In the genomic region with DNA sequence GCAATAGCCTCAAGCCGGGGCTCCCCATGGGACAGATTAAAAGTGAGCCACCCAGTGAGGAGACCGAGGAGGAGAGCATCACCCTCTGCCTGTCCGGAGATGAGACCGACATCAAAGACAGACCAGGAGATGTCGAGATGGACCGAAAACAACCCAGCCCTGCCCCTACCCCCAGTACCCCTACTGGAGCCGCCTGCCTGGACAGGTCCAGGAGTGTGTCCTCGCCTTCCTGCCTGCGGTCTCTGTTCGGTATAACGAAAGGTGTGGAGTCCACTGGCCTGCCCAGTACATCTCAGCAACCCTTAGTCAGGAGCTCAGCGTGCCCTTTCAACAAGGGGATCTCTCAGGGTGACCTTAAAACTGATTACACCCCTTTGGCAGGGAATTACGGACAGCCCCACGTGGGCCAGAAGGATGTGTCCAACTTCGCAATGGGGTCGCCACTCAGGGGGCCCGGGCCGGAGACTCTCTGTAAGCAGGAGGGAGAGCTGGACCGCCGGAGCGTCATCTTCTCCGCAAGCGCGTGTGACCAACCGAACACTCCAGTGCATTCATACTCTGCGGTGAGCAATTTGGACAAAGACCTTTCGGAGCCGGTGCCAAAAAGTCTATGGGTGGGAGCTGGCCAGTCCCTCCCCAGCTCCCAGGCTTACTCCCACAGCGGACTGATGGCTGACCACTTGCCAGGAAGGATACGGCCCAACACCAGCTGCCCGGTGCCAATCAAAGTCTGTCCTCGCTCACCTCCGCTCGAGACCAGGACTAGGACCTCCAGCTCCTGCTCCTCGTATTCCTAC, we compare ENCODE assay signal across 9 mouse cellular contexts. TPM values are rescaled to one million over a fixed set of nuclear protein-coding genes. Genes with fewer than 3 reads are reported as not detected.
DNase-seq lines count a peak whose midpoint lies in the region; ATAC-seq and TF ChIP-seq lines count a peak whose summit lies in the region.
"Had no signal": no experiment of that assay in that cellular context is flagged by ENCODE, and none has a peak within 500 bp of the region (broad histone marks: within the 10 kb centered on the region; RNA-seq: fewer than 3 reads in every experiment).

No protein-coding gene starts in this region.

- TF ChIP-seq CTCF in left cerebral cortex, adult 2 months (IDR thresholded peaks at IDR 0.05), result no peak
- no peak for TF ChIP-seq CTCF in cerebellum, adult 2 months (IDR thresholded peaks at IDR 0.05; ENCODE audit: borderline replicate concordance, insufficient read depth, low read depth, low read length)

- peaks cover 7% of the 10 kb centered on the region; the same call in 1 of the 2 replicates for H3K4me1 ChIP-seq in cerebellum, adult 2 months (ENCODE audit: control insufficient read depth, insufficient read depth, low read length)
- no peaks in the 10 kb centered on the region for H3K4me1 ChIP-seq in embryonic facial prominence, embryonic 11.5 days (ENCODE audit: control insufficient read depth, insufficient read depth, low read length)
- H3K4me1 ChIP-seq in midbrain, embryonic 12.5 days, result peaks cover 22% of the 10 kb centered on the region
- H3K4me1 ChIP-seq in intestine, embryonic 16.5 days (ENCODE audit: control insufficient read depth, insufficient read depth, low read length), result no peaks in the 10 kb centered on the region; the same call in 1 of the 2 replicates

- no peak for DNase-seq in left cerebral cortex, adult 2 months (ENCODE audit: extremely low spot score in 1 of 2, low spot score in 2 of 2)
- no peak for DNase-seq in left cerebral cortex, postnatal 10 days (ENCODE audit: extremely low spot score in 1 of 2, low spot score in 2 of 2)
- DNase-seq in cerebellum, adult 2 months, result peak; percentile 26 to 29
- DNase-seq in embryonic facial prominence, embryonic 11.5 days (ENCODE audit: low spot score), result no peak
- no peak for DNase-seq in right cerebral cortex, postnatal 10 days (ENCODE audit: low spot score in 2 of 2)

- no peak overlapping the region for H3K4me3 ChIP-seq in left cerebral cortex, adult 2 months
- no peak overlapping the region for H3K4me3 ChIP-seq in cerebellum, adult 2 months (replicated peaks; ENCODE audit: insufficient read depth, low read depth, low read length)
- H3K4me3 ChIP-seq in embryonic facial prominence, embryonic 11.5 days (ENCODE audit: low read depth, low read length), result no peak overlapping the region
- no peak overlapping the region for H3K4me3 ChIP-seq in midbrain, embryonic 12.5 days
- H3K4me3 ChIP-seq in intestine, embryonic 16.5 days (ENCODE audit: low read length), result no peak overlapping the region
- H3K4me3 ChIP-seq: limb, embryonic 13.5 days had no signal

- no peak for TF ChIP-seq POLR2A in cerebellum, adult 2 months (IDR thresholded peaks at IDR 0.05; ENCODE audit: borderline replicate concordance, insufficient read depth, low read length)

- peak overlapping the region; percentile 65 for H3K27ac ChIP-seq in left cerebral cortex, adult 2 months
- H3K27ac ChIP-seq in cerebellum, adult 2 months (ENCODE audit: insufficient read depth, low read length), result no peak overlapping the region
- H3K27ac ChIP-seq in embryonic facial prominence, embryonic 11.5 days (replicated peaks; ENCODE audit: low read depth, low read length), result no peak overlapping the region
- H3K27ac ChIP-seq in midbrain, embryonic 12.5 days (replicated peaks), result peak overlapping the region; percentile 66
- no peak overlapping the region for H3K27ac ChIP-seq in intestine, embryonic 16.5 days (ENCODE audit: low read length)
- H3K27ac ChIP-seq: limb, embryonic 13.5 days had no signal

- WGBS in cerebellum, adult 2 months, result 57% methylated on average over 35 of the region's 35 CpGs
- WGBS in embryonic facial prominence, embryonic 11.5 days, result 93% methylated on average over 35 of the region's 35 CpGs
- WGBS in midbrain, embryonic 12.5 days, result 94% methylated on average over 35 of the region's 35 CpGs
- WGBS in intestine, embryonic 16.5 days, result 93% methylated on average over 35 of the region's 35 CpGs

- intact Hi-C loops in left cerebral cortex, adult 2 months (cut with DNase I), result no loop called here
- intact Hi-C loops in left cerebral cortex, postnatal 10 days (cut with DNase I), result no loop called here

- H3K4me2 ChIP-seq in embryonic facial prominence, embryonic 11.5 days (ENCODE audit: low read depth, low read length), result no peak overlapping the region
- no peak overlapping the region for H3K4me2 ChIP-seq in midbrain, embryonic 12.5 days (replicated peaks)
- H3K4me2 ChIP-seq in intestine, embryonic 16.5 days (ENCODE audit: low read depth, low read length), result no peak overlapping the region
- H3K4me2 ChIP-seq: limb, embryonic 13.5 days had no signal

- H3K9me3 ChIP-seq in embryonic facial prominence, embryonic 11.5 days (replicated peaks; ENCODE audit: control insufficient read depth, low read length), result no peaks in the 10 kb centered on the region
- peaks cover 8% of the 10 kb centered on the region; the same call in 1 of the 2 replicates for H3K9me3 ChIP-seq in midbrain, embryonic 12.5 days
- no peaks in the 10 kb centered on the region for H3K9me3 ChIP-seq in intestine, embryonic 16.5 days (ENCODE audit: control insufficient read depth, low read length)
- H3K9me3 ChIP-seq: limb, embryonic 13.5 days had no signal

- no peaks in the 10 kb centered on the region for H3K27me3 ChIP-seq in cerebellum, adult 2 months (ENCODE audit: control insufficient read depth, insufficient read depth, low read length)
- no peaks in the 10 kb centered on the region for H3K27me3 ChIP-seq in embryonic facial prominence, embryonic 11.5 days (ENCODE audit: control insufficient read depth, insufficient read depth, low read length)
- no peaks in the 10 kb centered on the region for H3K27me3 ChIP-seq in midbrain, embryonic 12.5 days
- no peaks in the 10 kb centered on the region for H3K27me3 ChIP-seq in intestine, embryonic 16.5 days (replicated peaks; ENCODE audit: control insufficient read depth, insufficient read depth, low read length)
- H3K27me3 ChIP-seq: limb, embryonic 13.5 days had no signal

- ATAC-seq in embryonic facial prominence, embryonic 11.5 days (replicated peaks; ENCODE audit: insufficient number of reproducible peaks, low FRiP score, low TSS enrichment, low read depth), result peak; percentile 50; the same call in 1 of the 2 replicates
- peak; percentile 27; the same call in 1 of the 2 replicates for ATAC-seq in midbrain, embryonic 12.5 days (ENCODE audit: low FRiP score, low read depth)
- no peak for ATAC-seq in intestine, embryonic 16.5 days

- peaks cover 3% of the 10 kb centered on the region for H3K36me3 ChIP-seq in embryonic facial prominence, embryonic 11.5 days (replicated peaks; ENCODE audit: control insufficient read depth, insufficient read depth, low read depth, low read length)
- H3K36me3 ChIP-seq in midbrain, embryonic 12.5 days, result peaks cover 31% of the 10 kb centered on the region
- no peaks in the 10 kb centered on the region for H3K36me3 ChIP-seq in intestine, embryonic 16.5 days (ENCODE audit: control insufficient read depth, insufficient read depth, low read length)

- H3K9ac ChIP-seq in embryonic facial prominence, embryonic 11.5 days (replicated peaks; ENCODE audit: low read length), result no peak overlapping the region
- H3K9ac ChIP-seq in midbrain, embryonic 12.5 days (replicated peaks), result no peak overlapping the region
- H3K9ac ChIP-seq in intestine, embryonic 16.5 days (ENCODE audit: low read depth, low read length), result no peak overlapping the region
- H3K9ac ChIP-seq: limb, embryonic 13.5 days had no signal

RNA-seq across cellular contexts. Expression of gene Gja10, which starts 40.0 kb away (rescaled TPM):
- total RNA-seq in left cerebral cortex, adult 2 months (2021), result not detected
- total RNA-seq in left cerebral cortex, postnatal 10 days (2021), result not detected
- not detected in 2 replicates for polyA plus RNA-seq in cerebellum, adult 2 months (2012; rRNA removed)
- polyA plus RNA-seq in embryonic facial prominence, embryonic 11.5 days (2014; fragmentation: Nextera tagmentation; extraction: Ambion mirVana), result not detected in 2 replicates
- polyA plus RNA-seq in midbrain, embryonic 12.5 days (2016; fragmentation: Nextera tagmentation; extraction: Ambion mirVana), result 0.10 TPM in 1 of 2 replicates, not detected in the other
- not detected in 2 replicates for polyA plus RNA-seq in intestine, embryonic 16.5 days (2015; fragmentation: Nextera tagmentation; extraction: Ambion mirVana)
- total RNA-seq: granulocyte monocyte progenitor cell, adult 5-6 weeks had no signal
- polyA plus RNA-seq: limb, embryonic 13.5 days had no signal

RNA-seq across cellular contexts. Expression of gene Casp8ap2, which starts 52.7 kb away (rescaled TPM):
- 10 to 100 TPM in 1 of 2 experiments, 1 to 10 TPM in 1; 9.0 to 10.8 TPM for total RNA-seq in left cerebral cortex, adult 2 months (2021)
- total RNA-seq in left cerebral cortex, postnatal 10 days (2021), result 1 to 10 TPM; 9.2 to 10.0 TPM
- polyA plus RNA-seq in cerebellum, adult 2 months (2012; rRNA removed), result 5.9 and 7.7 TPM in 2 replicates
- 65.1 and 81.1 TPM in 2 replicates for polyA plus RNA-seq in embryonic facial prominence, embryonic 11.5 days (2014; fragmentation: Nextera tagmentation; extraction: Ambion mirVana)
- polyA plus RNA-seq in midbrain, embryonic 12.5 days (2016; fragmentation: Nextera tagmentation; extraction: Ambion mirVana), result 61.3 and 62.1 TPM in 2 replicates
- polyA plus RNA-seq in intestine, embryonic 16.5 days (2015; fragmentation: Nextera tagmentation; extraction: Ambion mirVana), result 30.9 and 37.3 TPM in 2 replicates

Comparison
In these comparisons a context has a peak if more than half of its experiments do, and no peak if none do; other contexts are left out.
1. DNase-seq: peak in cerebellum, adult 2 months (2 of 2); none in left cerebral cortex, adult 2 months (0 of 2), left cerebral cortex, postnatal 10 days (0 of 2), embryonic facial prominence, embryonic 11.5 days (single experiment) and right cerebral cortex, postnatal 10 days (0 of 2).
2. H3K27ac ChIP-seq: peak in left cerebral cortex, adult 2 months (single experiment) and midbrain, embryonic 12.5 days (single experiment); none in cerebellum, adult 2 months (single experiment), embryonic facial prominence, embryonic 11.5 days (single experiment) and intestine, embryonic 16.5 days (single experiment).